Mouse (Mus musculus) thymus, adult 2 months (tissue): ENCODE data around the gene 1700012B07Rik.

Experiments
- CTCF ChIP-seq: fragments of 200-500 bp; IDR thresholded peaks from 2 replicates; pipeline ENCODE4 v1.5.1; 2012; ENCODE audit warnings: mild to moderate bottlenecking, control low read depth, low read length, moderate library complexity, borderline replicate concordance; ENCODE audit not compliant: control insufficient read depth, poor library complexity, insufficient read depth; ENCODE audit errors: extremely low read depth
- POLR2A ChIP-seq: fragments of 200-500 bp; IDR thresholded peaks from 2 replicates; pipeline ENCODE4 v1.6.1; 2012; ENCODE audit warnings: mild to moderate bottlenecking, low read length, control low read depth, moderate library complexity; ENCODE audit not compliant: control insufficient read depth, poor library complexity, insufficient read depth; ENCODE audit errors: extremely low read depth

DNA sequence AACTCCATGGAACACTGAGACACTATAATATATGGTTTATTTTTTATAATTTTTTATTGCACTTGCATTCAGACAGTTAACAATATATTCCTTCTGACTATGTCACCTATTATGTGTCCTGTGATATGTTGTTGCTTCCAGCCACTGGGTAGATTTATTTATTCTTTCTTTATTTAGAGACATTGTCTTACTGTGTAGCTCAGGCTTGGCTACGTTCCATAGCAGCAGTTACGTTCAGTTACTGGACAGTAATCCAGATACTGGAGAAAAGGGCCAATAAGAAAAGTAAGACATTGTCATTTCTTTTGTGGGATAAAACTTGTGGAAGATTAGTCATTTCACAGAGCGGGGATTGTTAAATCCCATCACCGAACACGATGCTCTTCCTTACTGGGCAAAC is 2.5 kb upstream of the 1700012B07Rik start:
- no peak for TF ChIP-seq CTCF
- TF ChIP-seq POLR2A, result no peak
